Mouse (Mus musculus) common myeloid progenitor, adult 5-6 weeks (primary cell): ENCODE data around the gene Clic1. TPM values are rescaled to one million over a fixed set of nuclear protein-coding genes. Genes with fewer than 3 reads are reported as not detected.
"Not testable (repeated sequence)": the region's sequence is repeated elsewhere in the genome, so short reads cannot be mapped to it uniquely, and the experiment has no call there.

Experiments used
- ATAC-seq: replicated peaks from 2 replicates; pipeline ENCODE4 v1.8.0; 2016; ENCODE audit warnings: low read depth, mild to moderate bottlenecking, moderate TSS enrichment, inconsistent platforms; ENCODE audit not compliant: poor library complexity, severe bottlenecking
- total RNA-seq: library from RNA; stranded (forward); fragments of 200-1000, 187-1606 nt; gene quantifications from 2 replicates; pipeline ENCODE4 v1.2.3, GENCODE M21; 2017

Clic1 gene
- 214 and 220 TPM in 2 replicates for total RNA-seq

GRCm38 (mm10) chr17:35049561-35050016 is at the start of gene Clic1:
Gene Clic1 (plus strand): TSS chr17:35049966.
- ATAC-seq: peak; percentile 14; the same call in 1 of the 2 replicates

- peak; percentile 59 for ATAC-seq
These were observed 48.9 kb upstream of the Clic1 start, which contains the start of gene Vars for GRCm38 (mm10) chr17:35000717-35001451. Gene Vars (plus strand): TSS chr17:35000987.

DNA sequence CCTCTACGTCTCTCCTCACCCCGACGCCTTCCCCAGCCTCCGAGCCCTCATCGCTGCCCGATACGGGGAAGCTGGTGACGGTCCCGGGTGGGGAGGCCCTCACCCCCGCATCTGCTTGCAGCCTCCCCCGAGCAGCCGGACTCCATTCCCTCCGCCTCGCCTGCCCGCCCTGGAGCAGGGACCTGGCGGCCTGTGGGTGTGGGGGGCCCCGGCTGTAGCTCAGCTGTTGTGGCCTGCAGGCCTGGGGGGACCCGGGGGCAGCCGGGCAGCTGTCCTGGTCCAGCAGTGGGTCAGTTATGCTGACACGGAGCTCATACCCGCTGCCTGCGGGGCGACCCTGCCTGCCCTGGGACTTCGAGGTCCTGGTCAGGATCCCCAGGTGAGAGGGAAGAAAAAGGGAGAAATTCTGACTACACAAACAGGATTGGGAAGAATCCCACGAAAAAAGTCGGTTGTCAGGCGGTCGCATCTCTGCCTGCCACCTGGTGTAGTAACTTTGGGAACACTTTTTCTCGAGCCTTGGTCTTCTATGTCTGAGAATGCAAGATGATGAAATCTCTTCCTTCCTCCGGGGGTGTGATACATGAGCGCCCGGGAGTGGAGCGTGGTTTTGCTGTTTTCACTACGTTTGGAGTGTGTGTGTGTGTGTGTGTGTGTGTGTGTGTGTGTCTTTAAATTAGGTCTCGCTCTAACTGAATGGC is 48.2 kb upstream of the Clic1 start:
- ATAC-seq: peak; percentile 13; the same call in 1 of the 2 replicates

GRCm38 (mm10) chr17:35002153-35002865 is 47.5 kb upstream of the Clic1 start:
- ATAC-seq: peak; percentile 16

DNA sequence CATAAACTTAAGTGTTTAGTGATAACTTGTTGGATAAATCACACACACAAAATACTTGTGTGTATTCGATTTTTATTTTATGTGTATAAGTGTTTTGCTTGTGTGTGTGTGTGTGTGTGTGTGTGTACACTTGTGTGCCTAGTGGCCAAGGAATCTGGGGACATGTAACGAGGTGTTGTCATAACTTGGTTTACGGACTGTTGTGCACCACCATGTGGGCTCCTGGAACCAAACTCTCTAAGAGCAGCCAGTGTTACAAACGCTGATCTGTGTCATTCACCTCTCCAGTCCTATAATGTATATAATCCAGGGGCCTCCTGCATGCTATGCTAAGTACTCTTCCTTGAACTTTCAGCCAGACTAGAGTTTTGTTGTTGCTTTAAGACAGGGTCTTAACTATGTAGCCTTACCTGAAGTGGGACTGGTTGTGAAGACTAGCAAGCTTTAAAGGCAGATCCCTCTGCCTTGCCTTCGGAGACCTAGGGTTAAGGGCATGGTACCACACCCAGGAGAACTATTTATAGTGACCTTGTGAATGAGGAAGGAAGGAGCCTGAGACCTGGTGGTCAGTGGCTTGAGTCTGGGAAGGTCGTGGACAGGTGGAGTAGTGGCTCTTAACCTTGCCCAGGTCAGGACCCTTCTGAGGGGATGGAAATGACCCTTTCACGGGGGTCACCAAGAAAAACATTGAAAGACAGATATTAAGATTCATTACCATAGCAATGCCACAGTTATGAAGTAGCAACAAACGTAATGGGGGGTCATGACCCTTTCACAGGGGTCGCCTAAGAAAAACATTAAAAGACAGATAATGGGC is 46.5 kb upstream of the Clic1 start:
- ATAC-seq: no peak

GRCm38 (mm10) chr17:35004075-35004717 is 45.6 kb upstream of the Clic1 start:
- no peak for ATAC-seq

GRCm38 (mm10) chr17:35005158-35005557 is 44.6 kb upstream of the Clic1 start:
- no peak for ATAC-seq

DNA sequence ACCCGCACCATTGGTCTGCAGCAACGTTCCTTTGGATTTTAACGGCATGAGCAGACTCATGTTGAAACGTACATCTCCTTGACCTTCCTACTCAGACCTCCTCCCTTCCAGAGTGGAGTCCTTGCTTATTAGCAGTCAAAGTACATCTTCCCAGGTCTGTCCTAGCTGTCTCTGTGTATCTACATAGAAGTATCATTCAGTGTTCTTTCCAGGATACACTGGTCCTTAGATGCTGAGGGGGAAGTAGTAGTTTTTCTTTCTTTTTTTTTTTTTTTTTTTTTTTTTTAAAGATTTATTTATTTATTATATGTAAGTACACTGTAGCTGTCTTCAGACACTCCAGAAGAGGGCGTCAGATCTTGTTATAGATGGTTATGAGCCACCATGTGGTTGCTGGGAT is 43.9 kb upstream of the Clic1 start:
- ATAC-seq: not testable (repeated sequence)

GRCm38 (mm10) chr17:35007387-35007991 is 42.3 kb upstream of the Clic1 start:
- no peak for ATAC-seq

GRCm38 (mm10) chr17:35009586-35009985 is 40.2 kb upstream of the Clic1 start:
- ATAC-seq: no peak

DNA sequence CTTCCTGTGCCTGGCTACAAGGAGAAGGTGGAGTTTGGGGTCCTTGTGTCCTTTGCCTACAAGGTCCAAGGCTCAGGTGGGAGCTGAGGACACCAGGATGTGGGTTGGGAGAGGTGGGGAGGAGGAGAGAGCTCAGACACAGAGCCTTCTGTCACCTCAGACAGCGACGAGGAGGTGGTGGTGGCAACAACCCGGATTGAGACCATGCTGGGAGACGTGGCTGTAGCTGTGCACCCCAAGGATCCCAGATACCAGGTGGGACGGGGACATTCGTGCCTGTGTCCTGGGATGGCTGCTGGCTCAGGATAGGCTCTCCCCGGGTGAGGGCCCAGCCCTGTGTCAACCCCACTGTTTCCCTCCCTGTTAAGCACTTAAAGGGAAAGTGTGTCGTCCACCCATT is 38.3 kb upstream of the Clic1 start:
- no peak for ATAC-seq

DNA sequence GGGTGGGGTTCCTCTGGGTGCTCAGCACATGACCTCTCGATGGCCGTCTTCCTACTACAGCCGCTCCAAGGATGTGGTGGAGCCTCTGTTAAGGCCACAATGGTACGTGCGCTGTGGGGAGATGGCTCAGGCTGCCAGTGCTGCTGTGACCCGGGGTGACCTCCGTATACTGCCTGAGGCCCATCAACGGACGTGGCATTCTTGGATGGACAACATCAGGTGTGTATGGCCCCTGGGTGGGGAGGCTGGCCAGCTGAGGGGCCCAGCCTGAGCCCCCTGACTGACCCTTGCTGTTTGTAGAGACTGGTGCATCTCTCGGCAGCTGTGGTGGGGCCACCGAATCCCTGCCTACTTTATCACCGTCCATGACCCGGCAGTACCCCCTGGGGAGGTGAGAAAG is 37.3 kb upstream of the Clic1 start:
- no peak for ATAC-seq

DNA sequence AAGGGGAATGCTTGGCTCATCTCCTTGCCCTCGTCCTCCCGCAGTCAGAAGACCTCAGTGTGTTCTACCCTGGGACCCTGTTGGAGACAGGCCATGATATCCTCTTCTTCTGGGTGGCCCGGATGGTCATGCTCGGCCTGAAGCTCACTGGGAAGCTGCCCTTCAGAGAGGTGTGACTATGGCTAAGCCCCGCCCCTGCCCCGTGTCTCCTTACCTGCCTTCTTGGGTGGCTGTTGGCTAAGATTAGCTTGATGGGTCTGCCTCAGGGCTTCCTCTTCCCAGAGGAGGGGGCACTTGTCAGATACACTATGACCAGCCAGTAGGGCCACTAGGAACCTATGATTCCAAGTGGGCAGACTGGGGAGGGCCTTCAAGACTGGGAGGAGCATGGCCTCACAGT is 36.5 kb upstream of the Clic1 start:
- ATAC-seq: no peak

DNA sequence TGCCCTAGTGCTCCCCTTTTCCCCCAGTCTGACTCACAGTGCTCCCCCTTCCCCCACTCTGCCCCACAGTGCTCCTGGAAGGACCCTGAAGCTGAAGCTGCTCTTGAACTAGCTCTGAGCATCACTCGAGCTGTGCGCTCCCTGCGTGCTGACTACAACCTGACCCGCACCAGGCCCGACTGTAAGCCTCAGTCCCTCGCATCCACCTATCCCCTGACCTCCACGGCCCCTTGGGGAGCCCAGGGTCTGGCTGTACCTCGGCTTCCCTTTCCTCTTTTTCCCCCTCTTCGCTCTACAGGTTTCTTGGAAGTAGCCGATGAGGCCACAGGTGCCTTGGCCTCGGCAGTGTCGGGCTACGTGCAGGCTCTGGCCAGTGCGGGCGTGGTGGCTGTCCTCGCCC is 34.5 kb upstream of the Clic1 start:
- ATAC-seq: no peak

DNA sequence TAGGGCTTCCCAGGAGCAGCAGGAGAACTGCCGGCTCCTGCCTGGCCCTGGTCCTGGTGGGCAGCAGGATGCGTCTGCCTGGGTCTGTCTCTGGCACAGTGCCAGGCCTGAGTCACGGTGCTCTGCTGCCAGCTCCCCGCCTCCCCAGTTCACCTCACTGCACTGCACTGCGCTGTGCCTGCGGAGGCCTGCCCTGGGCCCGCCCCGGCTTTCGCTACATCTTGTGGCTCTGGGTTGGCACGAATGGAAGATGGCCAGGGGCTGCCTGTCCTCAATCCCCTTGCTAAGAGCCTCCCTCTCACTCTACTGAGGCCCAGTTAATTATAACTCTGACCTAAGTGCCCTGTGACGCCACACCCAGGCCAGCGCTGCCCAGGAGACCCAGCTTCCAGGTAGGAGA is 33.4 kb upstream of the Clic1 start, which contains the start of gene Vwa7:
Gene Vwa7, plus strand, starts transcription at position 204 of the 400 bp plus-strand sequence.
- peak; percentile 31; the same call in 1 of the 2 replicates for ATAC-seq

DNA sequence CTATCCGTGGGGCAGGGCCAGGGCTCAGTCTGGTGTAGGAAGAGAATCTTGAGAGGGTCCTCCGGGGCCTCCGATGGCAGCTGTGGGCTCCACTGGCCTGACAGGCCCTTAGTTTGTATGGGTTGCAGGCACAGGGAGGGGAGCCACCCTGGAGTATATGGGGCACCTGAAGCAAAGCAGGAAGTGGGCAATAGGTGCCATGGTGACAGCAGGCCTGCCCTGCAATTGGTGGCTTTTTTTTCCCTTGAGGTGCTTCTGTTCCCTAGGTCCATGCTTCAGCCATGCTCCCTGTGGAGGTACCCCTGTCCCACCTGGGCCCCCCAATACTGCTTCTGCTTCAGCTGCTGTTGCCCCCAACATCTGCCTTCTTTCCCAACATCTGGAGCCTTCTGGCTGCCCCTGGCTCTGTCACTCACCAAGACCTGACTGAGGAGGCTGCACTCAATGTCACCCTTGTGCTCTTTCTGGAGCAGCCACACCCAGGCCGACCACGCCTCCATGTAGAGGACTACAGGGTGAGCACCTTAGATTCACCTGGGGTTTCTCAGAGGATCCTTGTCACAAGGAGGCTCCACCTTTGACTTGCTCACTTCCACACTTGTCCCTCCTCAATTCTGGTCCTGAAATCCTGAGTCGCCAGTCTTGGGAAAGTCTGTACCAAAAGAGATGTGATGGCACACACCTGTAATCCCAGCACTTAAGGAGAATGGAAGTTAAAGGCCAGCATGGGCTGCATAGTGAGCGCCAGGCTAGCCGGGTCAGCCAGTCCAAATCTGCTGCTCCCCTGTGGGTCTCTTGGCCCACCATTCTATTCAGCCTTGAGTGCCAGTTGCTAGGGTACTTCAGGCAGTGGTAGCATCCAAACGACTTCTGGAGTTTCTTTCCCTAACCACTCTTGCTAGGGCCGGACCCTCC is 32.7 kb upstream of the Clic1 start:
- no peak for ATAC-seq

GRCm38 (mm10) chr17:35017706-35018030 is 32.1 kb upstream of the Clic1 start:
- no peak for ATAC-seq

DNA sequence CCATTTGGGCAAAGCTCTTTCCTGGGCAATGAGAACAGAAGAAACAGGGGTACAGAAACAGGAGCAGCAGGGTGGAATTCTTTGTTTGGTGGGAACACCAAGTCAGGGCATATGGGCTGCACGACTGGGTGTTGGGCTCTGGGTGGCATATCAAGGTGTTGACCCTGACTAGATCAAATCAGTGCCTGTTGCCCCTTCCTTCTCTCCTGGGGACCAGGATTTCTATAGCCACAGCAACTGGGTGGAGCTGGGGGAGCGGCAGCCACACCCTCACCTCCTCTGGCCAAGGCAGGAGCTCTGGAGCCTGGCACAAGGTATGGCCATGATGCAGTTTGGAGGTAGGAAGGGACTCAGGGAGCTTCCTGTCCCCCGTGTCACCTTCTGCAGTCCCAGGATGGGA is 31.6 kb upstream of the Clic1 start:
- no peak for ATAC-seq
